Mouse (Mus musculus) stomach, adult 2 months (tissue): Measurements from ENCODE around the gene Gm8994. TPM values are rescaled to one million over a fixed set of nuclear protein-coding genes. Genes with fewer than 3 reads are reported as not detected.

ENCODE experiments used
- polyA plus RNA-seq: library from polyadenylated mRNA; depleted of rRNA; stranded (reverse); fragments of >200 nt; gene quantifications from 2 replicates; pipeline ENCODE4 v1.2.3, GENCODE M21; 2012; rRNA removed

Gm8994 gene
- polyA plus RNA-seq, result 0.08 TPM in 1 of 2 replicates, not detected in the other

GRCm38 (mm10) chr6:136327239-136327638 lies at the start of gene Gm8994:
Gene Gm8994, plus strand, starts transcription at chr6:136327539.

Other genes with a start within 250 kb of the Gm8994 start
- not detected in 2 replicates for gene Grin2b, start 154.0 kb upstream of the Gm8994 start, polyA plus RNA-seq
- 0.22 TPM in 1 of 2 replicates, not detected in the other for gene E330021D16Rik, start 88.0 kb downstream of the Gm8994 start, polyA plus RNA-seq
- gene Atf7ip, start 178.6 kb downstream of the Gm8994 start, polyA plus RNA-seq, result 5.8 and 11.4 TPM in 2 replicates